Mouse (Mus musculus) forebrain, embryonic 16.5 days (tissue): Measurements from ENCODE around the gene Supt5. TPM values are rescaled to one million over a fixed set of nuclear protein-coding genes. Genes with fewer than 3 reads are reported as not detected.

Experiments used
- ATAC-seq: fragments of 200-750 bp; cut with Nextera tagmentation; 2 replicates; pipeline ENCODE4 v1.8.0; 2017; ENCODE audit warnings: mild to moderate bottlenecking, moderate library complexity
- H3K27ac ChIP-seq: fragments of 300-500 bp; sonication (generic); 2 replicates; pipeline ENCODE4 v1.5.1; 2014; ENCODE audit warnings: low read length, control low read depth
- H3K27me3 ChIP-seq: fragments of 300-500 bp; sonication (generic); replicated peaks from 2 replicates; pipeline ENCODE4 v1.6.1; 2014; ENCODE audit warnings: low read length; ENCODE audit not compliant: control insufficient read depth, insufficient read depth
- H3K36me3 ChIP-seq: fragments of 300-500 bp; sonication (generic); 2 replicates; pipeline ENCODE4 v1.6.1; 2014; ENCODE audit not compliant: control insufficient read depth, insufficient read depth
- H3K4me1 ChIP-seq: fragments of 300-500 bp; sonication (generic); replicated peaks from 2 replicates; pipeline ENCODE4 v1.6.1; 2014; ENCODE audit warnings: low read length; ENCODE audit not compliant: control insufficient read depth, insufficient read depth
- H3K4me2 ChIP-seq: fragments of 300-500 bp; sonication (generic); 2 replicates; pipeline ENCODE4 v1.6.1; 2014; ENCODE audit warnings: mild to moderate bottlenecking, low read length, control low read depth
- H3K4me3 ChIP-seq: fragments of 300-500 bp; sonication (generic); replicated peaks from 2 replicates; pipeline ENCODE4 v1.5.1; 2014; ENCODE audit warnings: mild to moderate bottlenecking, low read length, control low read depth
- H3K9ac ChIP-seq: fragments of 300-500 bp; sonication (generic); replicated peaks from 2 replicates; pipeline ENCODE4 v1.6.1; 2014; ENCODE audit warnings: low read depth, low read length, control low read depth
- H3K9me3 ChIP-seq: fragments of 300-500 bp; sonication (generic); 2 replicates; pipeline ENCODE4 v1.6.1; 2016; ENCODE audit warnings: low read length; ENCODE audit not compliant: control insufficient read depth
- WGBS: fragments of 180-500 bp; shearing (Covaris S2); extraction: QIAGEN DNeasy Blood & Tissue Kit; methylation state at CpG from one replicate; pipeline ENCODE4 v1.1.7; 2014; 5-methylcytosine and 5-hydroxymethylcytosine counted together
- polyA plus RNA-seq: library from polyadenylated mRNA; unstranded; fragments of >200 nt; fragmentation: Nextera tagmentation; extraction: Ambion mirVana; gene quantifications from 2 replicates; pipeline ENCODE4 v1.2.1, GENCODE M21; 2015

Gene Supt5
- polyA plus RNA-seq, 1 experiment from 2014 or later: 118 TPM

DNA sequence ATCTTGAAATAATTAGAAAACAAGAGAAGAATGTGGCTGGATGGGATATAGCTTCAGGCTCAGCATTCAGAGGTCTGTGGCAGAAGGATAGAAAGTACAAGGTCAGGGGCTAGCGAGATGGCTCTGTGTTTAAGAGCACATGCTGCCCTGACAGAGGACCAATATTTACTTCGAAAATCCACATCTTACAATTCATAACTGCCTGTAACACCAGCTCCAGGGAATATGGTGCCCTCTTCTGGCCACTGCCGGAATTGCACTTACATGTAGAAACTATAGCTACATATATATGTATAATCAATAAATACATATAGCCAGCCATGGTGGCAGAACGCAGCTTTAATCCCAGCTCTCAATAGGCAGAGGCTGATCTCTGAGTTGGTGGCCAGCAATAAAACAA is 6.1 kb upstream of the Supt5 start:
- H3K9me3 ChIP-seq: no peaks in the 10 kb centered on the region
- peak; percentile 36; the same call in 1 of the 2 replicates for ATAC-seq
- H3K27ac ChIP-seq: no peak overlapping the region
- no peaks in the 10 kb centered on the region for H3K27me3 ChIP-seq
- peaks cover 1% of the 10 kb centered on the region for H3K4me1 ChIP-seq
- H3K4me3 ChIP-seq: no peak overlapping the region
- H3K9ac ChIP-seq: no peak overlapping the region
- WGBS: 5% methylated on average over 4 of the region's 4 CpGs
- H3K36me3 ChIP-seq: no peaks in the 10 kb centered on the region
- H3K4me2 ChIP-seq: no peak overlapping the region

GRCm38 (mm10) chr7:28341381-28341780 is 2.8 kb upstream of the Supt5 start:
- no peak overlapping the region for H3K4me2 ChIP-seq
- no peak for ATAC-seq
- no peak overlapping the region for H3K9ac ChIP-seq
- H3K27ac ChIP-seq: no peak overlapping the region
- H3K4me1 ChIP-seq: peaks cover 12% of the 10 kb centered on the region
- no peaks in the 10 kb centered on the region for H3K9me3 ChIP-seq
- no peak overlapping the region for H3K4me3 ChIP-seq
- 52% methylated on average over 7 of the region's 7 CpGs for WGBS
- no peaks in the 10 kb centered on the region for H3K36me3 ChIP-seq
- no peaks in the 10 kb centered on the region for H3K27me3 ChIP-seq

- peak overlapping the region; percentile 98 for H3K4me3 ChIP-seq
- H3K4me2 ChIP-seq: peak overlapping the region; percentile 54
- peak overlapping the region; percentile 43 for H3K27ac ChIP-seq
- H3K27me3 ChIP-seq: no peaks in the 10 kb centered on the region
- H3K9me3 ChIP-seq: no peaks in the 10 kb centered on the region
- ATAC-seq: no peak
- H3K4me1 ChIP-seq: peaks cover 14% of the 10 kb centered on the region
- H3K36me3 ChIP-seq: no peaks in the 10 kb centered on the region
- 75% methylated on average over 19 of the region's 19 CpGs for WGBS
- H3K9ac ChIP-seq: peak overlapping the region; percentile 38; the same call in 1 of the 2 replicates
Measured at GRCm38 (mm10) chr7:28339213-28339917, 819 bp upstream of the Supt5 start.

DNA sequence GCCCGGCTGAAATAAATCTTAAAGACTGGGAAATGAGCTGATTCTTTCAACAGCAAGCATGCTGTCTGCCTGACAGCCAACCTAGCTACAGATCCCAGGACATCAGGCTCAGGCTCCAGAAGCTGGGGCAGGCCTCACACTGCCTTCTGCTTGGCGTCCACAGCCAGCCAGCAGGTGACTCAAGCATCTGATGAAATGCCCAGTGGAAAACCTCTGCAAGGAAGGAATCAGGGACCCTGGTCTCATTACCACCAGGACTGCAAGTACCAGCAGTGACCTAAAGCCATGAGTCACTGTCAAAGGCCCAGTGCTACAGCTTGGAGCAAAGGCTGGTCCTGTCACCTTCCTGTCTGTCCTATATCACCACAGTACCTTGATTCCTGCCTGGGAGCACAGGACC is 3.1 kb downstream of the Supt5 start:
- Histone ChIP-seq H3K4me3 (no peak overlapping the region), H3K4me1 (peaks cover 14% of the 10 kb centered on the region), H3K27me3 (no peaks in the 10 kb centered on the region), H3K9me3 (no peaks in the 10 kb centered on the region), H3K4me2 (no peak overlapping the region), H3K9ac (no peak overlapping the region), H3K27ac (no peak overlapping the region), H3K36me3 (peaks cover 6% of the 10 kb centered on the region)
- ATAC-seq: no peak
- 90% methylated on average over 2 of the region's 2 CpGs for WGBS

DNA sequence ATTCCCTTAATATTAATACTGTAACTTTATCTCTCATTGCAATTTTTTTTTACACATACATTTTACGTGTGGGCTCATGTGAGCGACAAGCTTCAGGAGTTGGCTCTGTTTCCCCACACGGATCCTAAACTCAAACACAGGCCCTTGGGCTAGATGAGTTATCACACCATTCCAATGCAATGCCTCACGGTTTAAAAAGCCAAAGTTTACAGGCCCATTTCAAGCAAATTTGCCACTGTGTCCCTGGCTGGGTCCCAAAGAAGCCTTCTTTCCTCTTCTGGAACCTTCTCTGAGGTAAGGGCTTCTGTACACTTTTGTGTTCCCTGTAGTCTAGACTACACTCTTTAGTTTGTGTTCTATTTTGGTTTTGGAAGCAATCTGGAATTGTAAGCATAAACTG is 4.0 kb downstream of the Supt5 start:
- WGBS: 92% methylated on average over 4 of the region's 4 CpGs

DNA sequence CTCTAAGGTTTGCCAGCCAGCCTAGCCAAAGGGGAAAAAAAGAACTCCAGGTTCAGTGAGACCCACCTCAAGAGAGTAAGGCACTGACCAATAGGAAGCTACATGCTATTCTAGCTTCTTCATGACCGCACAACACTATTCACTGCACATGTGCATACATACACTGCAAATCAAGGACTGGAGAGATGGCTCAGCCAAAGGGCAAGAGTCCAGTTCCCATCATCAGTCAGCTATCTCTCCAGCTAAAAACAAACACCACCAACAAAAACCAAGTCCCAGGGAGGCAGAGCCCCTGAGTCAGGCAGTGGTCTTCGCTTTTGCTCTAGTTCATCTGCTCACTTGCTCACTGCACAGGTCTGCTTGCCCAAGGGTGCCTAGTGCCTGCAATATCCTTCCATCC is 10.3 kb downstream of the Supt5 start:
- WGBS: 96% methylated on average over 2 of the region's 2 CpGs
- H3K9ac ChIP-seq: no peak overlapping the region
- no peaks in the 10 kb centered on the region for H3K9me3 ChIP-seq
- no peaks in the 10 kb centered on the region for H3K4me1 ChIP-seq
- H3K4me2 ChIP-seq: no peak overlapping the region
- H3K27me3 ChIP-seq: no peaks in the 10 kb centered on the region
- H3K27ac ChIP-seq: no peak overlapping the region
- no peak overlapping the region for H3K4me3 ChIP-seq
- H3K36me3 ChIP-seq: peaks cover 46% of the 10 kb centered on the region
- no peak for ATAC-seq

More for the DNA sequence above, 4.0 kb downstream of the Supt5 start:
- H3K27ac ChIP-seq: no peak overlapping the region
- no peak for ATAC-seq
- no peaks in the 10 kb centered on the region for H3K27me3 ChIP-seq
- H3K4me1 ChIP-seq: peaks cover 14% of the 10 kb centered on the region
- no peak overlapping the region for H3K9ac ChIP-seq
- H3K9me3 ChIP-seq: no peaks in the 10 kb centered on the region
- H3K4me3 ChIP-seq: no peak overlapping the region
- peaks cover 9% of the 10 kb centered on the region for H3K36me3 ChIP-seq
- H3K4me2 ChIP-seq: no peak overlapping the region

DNA sequence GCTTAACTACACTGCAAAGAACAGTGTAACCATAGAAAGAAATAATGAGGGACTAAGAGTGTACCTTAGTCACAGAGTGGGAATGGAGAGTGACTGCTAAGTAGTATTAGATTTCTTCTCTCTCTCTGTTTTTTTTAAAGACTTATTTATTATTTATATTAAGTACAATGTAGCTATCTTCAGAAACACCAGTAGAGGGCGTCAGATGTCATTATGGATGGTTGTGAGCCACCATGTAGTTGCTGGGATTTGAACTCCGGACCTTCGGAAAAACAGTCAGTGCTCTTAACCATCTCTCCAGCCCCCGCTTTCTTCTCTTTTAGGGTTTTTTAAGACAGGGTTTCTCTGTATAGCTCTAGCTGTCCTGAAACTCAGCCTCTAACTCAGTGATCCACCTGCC is 12.1 kb downstream of the Supt5 start:
- Histone ChIP-seq H3K4me3 (no peak overlapping the region), H3K4me2 (no peak overlapping the region), H3K9me3 (no peaks in the 10 kb centered on the region), H3K36me3 (peaks cover 63% of the 10 kb centered on the region), H3K27ac (no peak overlapping the region), H3K27me3 (no peaks in the 10 kb centered on the region), H3K9ac (no peak overlapping the region), H3K4me1 (no peaks in the 10 kb centered on the region)
- ATAC-seq: no peak
- WGBS: 84% methylated on average over 4 of the region's 4 CpGs

- no peaks in the 10 kb centered on the region for H3K9me3 ChIP-seq
- H3K4me1 ChIP-seq: no peaks in the 10 kb centered on the region
- ATAC-seq: no peak
- WGBS: 96% methylated on average over 8 of the region's 8 CpGs
- no peaks in the 10 kb centered on the region for H3K27me3 ChIP-seq
- H3K36me3 ChIP-seq: peaks cover 58% of the 10 kb centered on the region
- no peak overlapping the region for H3K4me3 ChIP-seq
- H3K4me2 ChIP-seq: no peak overlapping the region
- H3K27ac ChIP-seq: no peak overlapping the region
- no peak overlapping the region for H3K9ac ChIP-seq
Measured at GRCm38 (mm10) chr7:28325293-28325692, 13.3 kb downstream of the Supt5 start.

DNA sequence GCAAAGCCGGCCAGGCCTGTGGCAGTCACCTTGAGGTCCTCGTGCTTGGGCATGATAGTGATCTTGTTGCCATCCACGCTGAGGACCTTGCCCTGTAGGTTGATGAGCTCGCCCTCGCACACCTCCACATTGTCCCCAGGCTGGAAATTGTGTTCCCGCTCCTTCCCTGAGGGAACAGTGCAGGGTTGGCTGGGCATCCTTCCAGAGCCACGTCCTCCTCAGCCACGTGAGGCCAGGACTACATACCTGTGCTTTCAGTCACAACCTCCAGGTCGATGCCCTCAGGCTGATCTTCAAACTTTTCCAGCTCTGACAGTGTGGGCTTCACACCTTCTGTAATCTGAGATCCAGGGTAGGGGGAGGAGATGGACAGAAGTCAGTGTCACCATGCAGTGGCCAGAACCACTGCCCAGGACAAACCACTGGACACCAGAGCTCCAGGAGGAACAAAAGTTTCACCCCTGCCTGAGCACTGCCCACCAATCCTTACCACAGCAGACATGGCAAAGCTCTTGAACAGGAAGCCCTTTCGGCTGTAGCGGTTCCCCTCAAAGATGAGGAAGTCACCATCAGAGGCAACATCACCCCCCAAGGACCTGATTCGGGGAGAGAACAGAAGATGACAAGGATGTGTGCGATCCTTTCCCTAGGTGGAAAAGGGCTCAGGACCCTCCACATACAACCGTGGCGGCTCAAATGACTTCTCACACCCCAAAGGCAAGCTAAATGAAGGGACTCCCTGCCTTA is 16.4 kb downstream of the Supt5 start:
- no peak overlapping the region for H3K4me2 ChIP-seq
- ATAC-seq: no peak
- WGBS: 96% methylated on average over 15 of the region's 15 CpGs

More for the DNA sequence above, 16.4 kb downstream of the Supt5 start:
- H3K27ac ChIP-seq: no peak overlapping the region
- H3K9ac ChIP-seq: no peak overlapping the region
- no peak overlapping the region for H3K4me3 ChIP-seq
- H3K27me3 ChIP-seq: no peaks in the 10 kb centered on the region
- H3K9me3 ChIP-seq: no peaks in the 10 kb centered on the region
- peaks cover 63% of the 10 kb centered on the region for H3K36me3 ChIP-seq
- H3K4me1 ChIP-seq: no peaks in the 10 kb centered on the region
